Mouse (Mus musculus) liver, embryonic 11.5 days (tissue): ENCODE measurements around the gene Gm17720. TPM values are rescaled to one million over a fixed set of nuclear protein-coding genes. Genes with fewer than 3 reads are reported as not detected.

Source experiments
- ATAC-seq: fragments of 200-750 bp; cut with Nextera tagmentation; replicated peaks from 2 replicates; pipeline ENCODE4 v1.8.0; 2017; ENCODE audit warnings: moderate number of reproducible peaks, mild to moderate bottlenecking, moderate TSS enrichment, moderate library complexity; ENCODE audit not compliant: low FRiP score
- DNase-seq: peaks from one replicate; pipeline ENCODE4 v3.0.0-alpha.2; 2017; ENCODE audit warnings: low spot score
- H3K27ac ChIP-seq: fragments of 300-500 bp; sonication (generic); 2 replicates; pipeline ENCODE4 v1.5.1; 2014; ENCODE audit warnings: mild to moderate bottlenecking, low read depth, low read length, control low read depth
- H3K27me3 ChIP-seq: fragments of 300-500 bp; sonication (generic); replicated peaks from 2 replicates; pipeline ENCODE4 v1.6.1; 2014; ENCODE audit warnings: low read length, mixed read lengths; ENCODE audit not compliant: control insufficient read depth, insufficient read depth
- H3K36me3 ChIP-seq: fragments of 300-500 bp; sonication (generic); 2 replicates; pipeline ENCODE4 v1.6.1; 2014; ENCODE audit warnings: mild to moderate bottlenecking, low read length, moderate library complexity, mixed read lengths; ENCODE audit not compliant: control insufficient read depth, insufficient read depth
- H3K4me1 ChIP-seq: fragments of 300-500 bp; sonication (generic); replicated peaks from 2 replicates; pipeline ENCODE4 v1.6.1; 2014; ENCODE audit warnings: low read length, mixed read lengths; ENCODE audit not compliant: control insufficient read depth, insufficient read depth
- H3K4me2 ChIP-seq: fragments of 300-500 bp; sonication (generic); 2 replicates; pipeline ENCODE4 v1.6.1; 2014; ENCODE audit warnings: mild to moderate bottlenecking, control low read depth, moderate library complexity
- H3K4me3 ChIP-seq: fragments of 300-500 bp; sonication (generic); 2 replicates; pipeline ENCODE4 v1.5.1; 2014; ENCODE audit warnings: low read depth, low read length, control low read depth
- H3K9ac ChIP-seq: fragments of 300-500 bp; sonication (generic); 2 replicates; pipeline ENCODE4 v1.6.1; 2014; ENCODE audit warnings: low read depth, low read length, control low read depth
- H3K9me3 ChIP-seq: fragments of 300-500 bp; sonication (generic); 2 replicates; pipeline ENCODE4 v1.6.1; 2016; ENCODE audit warnings: low read length, inconsistent platforms, mixed read lengths; ENCODE audit not compliant: control insufficient read depth
- WGBS: fragments of 180-500 bp; shearing (Covaris S2); extraction: QIAGEN DNeasy Blood & Tissue Kit; methylation state at CpG from one replicate; pipeline ENCODE4 v1.1.7; 2014; 5-methylcytosine and 5-hydroxymethylcytosine counted together
- polyA plus RNA-seq: library from polyadenylated mRNA; unstranded; fragments of >200 nt; fragmentation: Nextera tagmentation; extraction: Ambion mirVana; gene quantifications from 2 replicates; pipeline ENCODE4 v1.2.1, GENCODE M21; 2014

The Gm17720 gene
- polyA plus RNA-seq, result not detected in 2 replicates

- Histone ChIP-seq H3K4me1 (no peaks in the 10 kb centered on the region), H3K9me3 (no peaks in the 10 kb centered on the region), H3K9ac (no peak within 1 kb of the TSS), H3K27me3 (no peaks in the 10 kb centered on the region), H3K27ac (no peak within 1 kb of the TSS), H3K4me3 (no peak within 1 kb of the TSS), H3K4me2 (no peak within 1 kb of the TSS), H3K36me3 (no peaks in the 10 kb centered on the region)
- 76% methylated on average over 3 of the region's 3 CpGs for WGBS
- DNase-seq (no peak), ATAC-seq (no peak)
Observed at GRCm38 (mm10) chr8:110102653-110103052, at the start of gene Gm17720. Gene Gm17720, minus strand, starts transcription at chr8:110102753.

- Histone ChIP-seq H3K27ac (no peak overlapping the region), H3K9me3 (no peaks in the 10 kb centered on the region), H3K9ac (no peak overlapping the region), H3K36me3 (no peaks in the 10 kb centered on the region), H3K4me1 (no peaks in the 10 kb centered on the region), H3K4me3 (no peak overlapping the region), H3K27me3 (no peaks in the 10 kb centered on the region), H3K4me2 (no peak overlapping the region)
- WGBS, result under 1% methylated on average over 4 of the region's 4 CpGs
- no peak for ATAC-seq
- DNase-seq, result no peak
Observed at GRCm38 (mm10) chr8:110145538-110145937, 43.0 kb upstream of the Gm17720 start.

- Histone ChIP-seq H3K4me3 (no peak overlapping the region), H3K27me3 (no peaks in the 10 kb centered on the region), H3K9ac (no peak overlapping the region), H3K4me1 (no peaks in the 10 kb centered on the region), H3K27ac (no peak overlapping the region), H3K36me3 (no peaks in the 10 kb centered on the region), H3K9me3 (no peaks in the 10 kb centered on the region), H3K4me2 (no peak overlapping the region)
- ATAC-seq, result no peak
- 61% methylated on average over 4 of the region's 4 CpGs for WGBS
- no peak for DNase-seq
Observed at GRCm38 (mm10) chr8:110140770-110141169, 38.2 kb upstream of the Gm17720 start.

GRCm38 (mm10) chr8:110140156-110140555 lies 37.6 kb upstream of the Gm17720 start:
- Histone ChIP-seq H3K4me2 (no peak overlapping the region), H3K27me3 (no peaks in the 10 kb centered on the region), H3K4me1 (no peaks in the 10 kb centered on the region), H3K9ac (no peak overlapping the region), H3K36me3 (no peaks in the 10 kb centered on the region), H3K9me3 (no peaks in the 10 kb centered on the region), H3K4me3 (no peak overlapping the region), H3K27ac (no peak overlapping the region)
- 49% methylated on average over 3 of the region's 3 CpGs for WGBS
- no peak for DNase-seq
- no peak for ATAC-seq

GRCm38 (mm10) chr8:110135515-110135914 lies 33.0 kb upstream of the Gm17720 start:
- Histone ChIP-seq H3K9me3 (no peaks in the 10 kb centered on the region), H3K27me3 (no peaks in the 10 kb centered on the region), H3K27ac (no peak overlapping the region), H3K4me3 (no peak overlapping the region), H3K9ac (no peak overlapping the region), H3K36me3 (no peaks in the 10 kb centered on the region), H3K4me2 (no peak overlapping the region), H3K4me1 (no peaks in the 10 kb centered on the region)
- no peak for DNase-seq
- WGBS, result 76% methylated on average over 7 of the region's 7 CpGs
- ATAC-seq, result no peak

- Histone ChIP-seq H3K9me3 (no peaks in the 10 kb centered on the region), H3K4me2 (no peak overlapping the region), H3K27ac (no peak overlapping the region), H3K27me3 (no peaks in the 10 kb centered on the region), H3K4me1 (no peaks in the 10 kb centered on the region), H3K9ac (no peak overlapping the region), H3K36me3 (no peaks in the 10 kb centered on the region), H3K4me3 (no peak overlapping the region)
- 90% methylated on average over 8 of the region's 8 CpGs for WGBS
- no peak for ATAC-seq
- DNase-seq, result no peak
Observed at GRCm38 (mm10) chr8:110134236-110134635, 31.7 kb upstream of the Gm17720 start.

GRCm38 (mm10) chr8:110130537-110130936 lies 28.0 kb upstream of the Gm17720 start:
- ATAC-seq (no peak), DNase-seq (peak; percentile 63)
- H3K9ac ChIP-seq, result no peak overlapping the region
- H3K4me1 ChIP-seq, result no peaks in the 10 kb centered on the region
- H3K4me3 ChIP-seq, result no peak overlapping the region
- no peaks in the 10 kb centered on the region for H3K36me3 ChIP-seq
- H3K9me3 ChIP-seq, result no peaks in the 10 kb centered on the region
- no peaks in the 10 kb centered on the region for H3K27me3 ChIP-seq
- 24% methylated on average over 13 of the region's 13 CpGs for WGBS
- no peak overlapping the region for H3K27ac ChIP-seq
- no peak overlapping the region for H3K4me2 ChIP-seq

GRCm38 (mm10) chr8:110119715-110120114 lies 17.2 kb upstream of the Gm17720 start:
- ATAC-seq (no peak), DNase-seq (no peak)
- H3K4me1 ChIP-seq, result no peaks in the 10 kb centered on the region
- H3K4me3 ChIP-seq, result no peak overlapping the region
- H3K27me3 ChIP-seq, result no peaks in the 10 kb centered on the region
- no peaks in the 10 kb centered on the region for H3K9me3 ChIP-seq
- 37% methylated on average over 6 of the region's 6 CpGs for WGBS
- H3K36me3 ChIP-seq, result no peaks in the 10 kb centered on the region
- H3K9ac ChIP-seq, result no peak overlapping the region
- H3K4me2 ChIP-seq, result no peak overlapping the region
- H3K27ac ChIP-seq, result no peak overlapping the region

- WGBS, result 85% methylated on average over 15 of the region's 15 CpGs
- no peak for ATAC-seq
- H3K36me3 ChIP-seq, result no peaks in the 10 kb centered on the region
Observed at GRCm38 (mm10) chr8:110101676-110102075, 877 bp downstream of the Gm17720 start.

More at GRCm38 (mm10) chr8:110101676-110102075, 877 bp downstream of the Gm17720 start:
- no peaks in the 10 kb centered on the region for H3K4me1 ChIP-seq
- no peak overlapping the region for H3K27ac ChIP-seq
- H3K9me3 ChIP-seq, result no peaks in the 10 kb centered on the region
- no peak for DNase-seq
- H3K4me2 ChIP-seq, result no peak overlapping the region
- H3K4me3 ChIP-seq, result no peak overlapping the region
- no peaks in the 10 kb centered on the region for H3K27me3 ChIP-seq
- no peak overlapping the region for H3K9ac ChIP-seq
